ENCODE assay signal across 8 mouse cellular contexts in the genomic region with DNA sequence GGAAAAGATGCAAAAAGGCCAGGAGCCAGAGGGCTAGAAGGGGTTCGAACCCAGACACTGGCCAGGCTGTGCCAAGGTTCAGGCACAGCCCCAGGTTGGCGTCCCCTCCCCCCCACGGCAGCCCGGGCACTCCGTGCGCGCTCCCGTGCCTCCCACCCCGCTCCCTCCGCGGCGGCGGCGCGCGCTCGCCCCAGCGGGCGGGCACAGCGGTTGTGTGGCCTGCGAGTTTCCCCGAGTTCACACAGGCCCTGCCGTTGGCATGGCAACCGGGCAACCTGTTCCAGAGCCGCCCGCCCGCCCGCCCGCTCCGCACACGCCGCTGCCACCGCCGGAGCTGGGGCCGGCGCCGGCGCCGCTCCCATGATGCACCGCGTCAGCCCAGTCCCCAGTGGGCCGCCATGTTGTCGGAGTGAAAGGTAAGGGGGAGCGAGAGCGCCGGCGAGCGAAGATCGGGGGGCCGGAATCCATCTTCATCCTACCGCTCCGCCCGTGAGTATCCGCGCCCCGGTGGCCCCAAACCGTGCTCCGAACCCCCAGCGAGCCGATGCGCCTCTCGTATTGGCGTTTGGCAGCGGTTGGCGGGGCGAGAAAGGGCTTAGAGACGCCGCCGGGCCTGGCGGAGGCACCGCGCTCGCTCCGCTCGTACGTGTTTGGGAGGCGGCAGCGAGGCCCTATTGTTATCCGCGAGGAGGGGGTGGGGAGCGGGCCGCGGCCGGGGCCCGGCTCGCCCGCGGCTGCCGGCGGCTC. TPM values are rescaled to one million over a fixed set of nuclear protein-coding genes. Genes with fewer than 3 reads are reported as not detected.
DNase-seq lines count a peak whose midpoint lies in the region; ATAC-seq and TF ChIP-seq lines count a peak whose summit lies in the region.

A gene (plus strand): TSS at position 343 of the 747 bp plus-strand sequence.

- H3K9ac ChIP-seq in hindbrain, embryonic 14.5 days = peak within 1 kb of the TSS; percentile 98

- CTCF ChIA-PET in Patski (lab: Charles Lee) = no interaction called here

- H3K4me3 ChIP-seq in hindbrain, embryonic 14.5 days (replicated peaks; ENCODE audit: low read length) = peak within 1 kb of the TSS; percentile 99

- no peak for TF ChIP-seq CTCF in Patski (IDR thresholded peaks at IDR 0.05)

- peak; percentile 85 for ATAC-seq in Patski
- ATAC-seq in hindbrain, embryonic 14.5 days (ENCODE audit: low FRiP score) = peak; percentile 95

- H3K4me2 ChIP-seq in hindbrain, embryonic 14.5 days (replicated peaks) = peak within 1 kb of the TSS; percentile 57

- DNase-seq in Patski (ENCODE audit: low read depth, low spot score) = no peak
- DNase-seq in cerebellum, postnatal 14 days = peak; percentile 94 to 95
- peak; percentile 58 to 73 for DNase-seq in frontal cortex, postnatal 25 days (ENCODE audit: low spot score in 2 of 2)
- peak; percentile 92 for DNase-seq in hindbrain, embryonic 14.5 days (ENCODE audit: low spot score)
- DNase-seq in layer of hippocampus, postnatal 36 days = peak; percentile 83 to 85
- DNase-seq in lung, postnatal 36 days = peak; percentile 93
- peak; percentile 98 for DNase-seq in retina, postnatal 1 day
- peak; percentile 76 to 79 for DNase-seq in urinary bladder, adult 18-20 months (ENCODE audit: low spot score in 2 of 2)

- POLR2A ChIA-PET in Patski (lab: Charles Lee) = interaction anchor here (0.7 to 1.2 kb wide), 2 partner anchors 12 to 14 kb away, joined by 3 read pairs; no protein-coding TSS in a partner anchor

- in situ Hi-C loops in Patski (cut with MboI; ENCODE audit: low pct_unique_long_range_greater_than_20kb) = no loop called here

- peak within 1 kb of the TSS; percentile 95 for H3K27ac ChIP-seq in hindbrain, embryonic 14.5 days

- no peaks in the 10 kb centered on the region for H3K27me3 ChIP-seq in Patski
- no peaks in the 10 kb centered on the region for H3K27me3 ChIP-seq in hindbrain, embryonic 14.5 days (ENCODE audit: control insufficient read depth, insufficient read depth, low read length)

- under 1% methylated on average over 88 of the region's 90 CpGs for WGBS in hindbrain, embryonic 14.5 days

- H3K36me3 ChIP-seq in hindbrain, embryonic 14.5 days (replicated peaks; ENCODE audit: control insufficient read depth, insufficient read depth) = no peaks in the 10 kb centered on the region

- peaks cover 31% of the 10 kb centered on the region for H3K4me1 ChIP-seq in hindbrain, embryonic 14.5 days (replicated peaks; ENCODE audit: control insufficient read depth, insufficient read depth, low read length)

- H3K9me3 ChIP-seq in hindbrain, embryonic 14.5 days (ENCODE audit: control insufficient read depth, low read length) = no peaks in the 10 kb centered on the region

RNA-seq across cellular contexts. Expression of the gene that starts here (rescaled TPM):
- polyA plus RNA-seq in Patski (2021) = 49.6 TPM
- 88.9 and 91.1 TPM in 2 replicates for polyA plus RNA-seq in hindbrain, embryonic 14.5 days (2014; fragmentation: Nextera tagmentation; extraction: Ambion mirVana)
- 100 to 1,000 TPM; 116 to 126 TPM for total RNA-seq in layer of hippocampus, postnatal 36 days (2021)
